Mouse (Mus musculus): ENCODE measurements at regions not wholly inside any gene's neighbourhood (a gene's known extent, or its start where the extent isn't known, plus 50 kb on each side); places are given as distances from the start of the nearest gene placed in this dataset.
"Not testable (repeated sequence)": the region's sequence is repeated elsewhere in the genome, so short reads cannot be mapped to it uniquely, and the experiment has no call there.

DNA sequence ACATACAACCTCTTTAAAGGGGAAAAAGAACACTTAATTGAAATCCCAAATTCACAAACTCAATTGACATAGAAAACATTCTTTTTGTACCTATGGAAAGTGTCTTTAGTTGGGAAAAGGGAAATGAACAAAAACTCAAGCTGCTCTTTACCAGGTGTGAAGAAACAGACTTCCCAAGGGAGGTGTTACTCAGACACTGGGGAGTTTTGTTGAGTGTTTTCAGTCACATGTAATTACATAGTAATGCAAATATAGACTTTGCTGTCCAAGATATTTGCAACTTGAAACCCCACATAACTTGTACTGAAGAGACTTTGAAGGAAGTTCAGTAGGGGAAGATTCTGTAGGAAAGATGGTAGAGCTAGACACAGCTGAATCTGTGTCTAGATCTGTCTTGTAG lies 547.7 kb upstream of the Zfp960 start:
- DNase-seq (ENCODE audit: low spot score) = no peak

DNA sequence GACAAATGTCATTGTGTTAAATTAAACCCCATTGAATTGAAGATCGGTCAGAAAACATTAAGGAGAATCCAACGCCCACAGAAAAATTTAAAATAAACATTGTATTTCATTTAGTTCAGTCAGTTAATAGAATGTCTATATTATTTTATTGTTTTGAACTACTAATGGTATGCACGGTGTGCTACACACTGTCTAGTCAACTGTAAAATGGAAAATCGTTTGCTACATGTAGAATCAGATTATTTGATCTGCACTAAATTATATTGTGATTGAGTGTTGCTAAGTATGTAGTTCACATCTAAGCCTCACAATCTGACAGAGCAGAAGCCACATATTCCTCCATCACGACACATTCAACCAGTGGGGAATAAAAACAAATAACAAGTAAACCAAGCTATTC lies 570.0 kb upstream of the Zfp960 start:
- DNase-seq (ENCODE audit: low spot score) = no peak

DNA sequence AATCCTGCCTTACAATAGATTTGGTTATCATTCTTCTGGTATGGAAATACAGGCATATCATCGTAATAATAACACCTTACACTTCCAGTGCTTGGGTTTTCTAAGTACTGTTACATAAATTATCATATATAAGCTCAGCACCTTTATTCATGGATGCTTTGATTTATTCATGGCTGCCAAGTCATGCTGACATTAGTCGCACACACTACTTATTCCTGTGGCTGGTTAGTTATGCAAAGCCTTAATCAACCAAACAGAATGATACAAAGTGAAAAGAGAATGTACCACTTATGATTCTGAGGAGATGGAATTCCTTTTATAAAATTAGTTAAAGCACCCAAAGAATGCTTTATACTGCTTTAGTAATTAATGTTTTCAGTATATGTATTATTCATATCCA lies 570.4 kb upstream of the Zfp960 start:
- DNase-seq (ENCODE audit: low spot score) = no peak

DNA sequence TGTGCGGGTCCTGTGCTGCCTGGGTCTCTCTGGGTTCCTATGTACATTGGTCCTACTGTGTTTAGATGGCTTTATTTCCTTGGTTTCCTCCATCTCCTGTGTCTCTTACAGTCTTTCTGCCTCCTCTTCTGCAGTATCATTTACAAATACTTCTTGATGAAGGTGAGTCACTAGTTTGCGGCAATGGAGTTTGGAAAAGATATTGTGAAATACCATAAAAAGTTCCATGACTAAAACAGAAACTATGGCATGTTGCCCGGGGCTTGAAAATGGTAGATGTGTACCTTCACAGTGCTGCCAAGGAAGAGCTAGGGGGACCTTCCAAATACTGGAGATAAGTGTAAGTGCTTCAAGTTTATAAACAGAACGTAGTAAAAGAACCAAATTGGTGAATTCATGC lies 571.4 kb upstream of the Zfp960 start:
- no peak for DNase-seq (ENCODE audit: low spot score)

DNA sequence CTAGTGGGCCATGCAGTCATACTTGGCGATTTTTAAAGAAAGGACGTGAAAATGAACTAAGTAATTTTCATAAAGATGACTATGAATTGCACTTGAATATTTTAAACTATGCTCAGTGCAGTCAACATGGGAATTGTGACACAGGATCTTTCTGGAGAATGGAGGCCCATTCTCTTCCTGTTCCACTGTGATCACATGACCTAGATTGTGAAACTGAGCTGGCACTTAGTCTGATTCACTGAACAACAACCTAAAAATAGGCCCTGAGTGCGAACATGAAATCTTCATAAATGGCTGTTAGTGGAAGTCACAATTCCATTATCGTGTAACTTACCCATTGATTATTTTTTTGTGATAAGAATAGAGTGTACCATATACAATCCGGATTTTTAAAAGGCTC lies 577.6 kb upstream of the Zfp960 start:
- DNase-seq (ENCODE audit: low spot score) = no peak

DNA sequence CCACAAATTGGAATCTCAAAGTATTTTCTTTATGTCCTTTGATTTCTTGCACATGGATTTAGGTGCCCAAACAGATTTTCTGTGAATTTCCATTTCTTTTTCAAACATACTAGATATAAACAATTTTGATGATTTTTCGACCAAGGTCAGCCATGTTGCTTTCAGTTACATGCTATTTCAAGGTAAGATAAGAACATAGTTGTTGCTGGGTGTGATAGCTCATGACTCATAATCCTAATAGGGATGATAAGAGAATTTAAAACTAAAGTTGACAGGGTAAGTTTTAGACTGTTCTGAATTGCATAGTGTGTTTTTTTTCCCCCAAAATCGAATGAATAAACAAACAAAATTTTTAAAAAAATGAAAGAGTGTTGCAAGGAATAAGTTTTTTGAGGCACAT lies 579.9 kb upstream of the Zfp960 start:
- DNase-seq (ENCODE audit: low spot score) = no peak

DNA sequence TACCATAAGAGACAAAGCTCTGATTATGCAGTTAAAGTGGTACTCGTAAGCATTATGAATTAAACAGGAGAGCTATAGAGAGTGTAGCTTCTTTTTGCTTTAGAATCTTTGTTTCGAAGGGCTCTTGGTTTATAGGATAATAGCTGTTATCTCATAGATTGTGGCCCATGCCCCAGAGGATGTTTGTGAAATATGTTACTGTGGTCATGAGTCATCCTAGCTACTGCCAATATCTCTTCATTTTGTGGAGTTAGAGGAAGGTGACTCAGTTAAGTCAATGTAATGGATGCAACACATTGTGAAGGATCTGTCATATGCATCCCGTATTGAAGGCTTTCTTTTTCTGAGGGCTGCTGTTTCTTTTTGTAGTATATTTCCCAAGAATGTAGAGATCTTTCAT lies 582.2 kb upstream of the Zfp960 start:
- DNase-seq (ENCODE audit: low spot score) = no peak

DNA sequence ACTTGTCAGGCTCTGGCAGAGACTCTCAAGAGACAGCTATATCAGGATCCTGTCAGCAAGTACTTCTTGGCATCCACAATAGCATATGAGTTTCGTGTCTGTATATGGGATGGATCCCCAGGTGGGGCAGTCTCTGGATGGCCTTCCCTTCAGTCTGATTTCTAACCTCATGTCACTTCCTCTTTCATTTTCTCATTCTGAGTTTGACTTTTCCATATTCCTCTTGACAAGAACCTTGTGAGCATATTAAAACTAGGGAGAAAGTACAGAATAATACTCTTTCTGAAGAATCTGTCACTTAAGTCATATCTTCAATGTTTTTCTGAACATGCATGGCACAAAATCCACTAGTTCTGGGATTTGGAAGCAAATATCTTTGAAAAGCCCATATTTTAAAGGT lies 583.3 kb upstream of the Zfp960 start:
- DNase-seq (ENCODE audit: low spot score) = no peak

DNA sequence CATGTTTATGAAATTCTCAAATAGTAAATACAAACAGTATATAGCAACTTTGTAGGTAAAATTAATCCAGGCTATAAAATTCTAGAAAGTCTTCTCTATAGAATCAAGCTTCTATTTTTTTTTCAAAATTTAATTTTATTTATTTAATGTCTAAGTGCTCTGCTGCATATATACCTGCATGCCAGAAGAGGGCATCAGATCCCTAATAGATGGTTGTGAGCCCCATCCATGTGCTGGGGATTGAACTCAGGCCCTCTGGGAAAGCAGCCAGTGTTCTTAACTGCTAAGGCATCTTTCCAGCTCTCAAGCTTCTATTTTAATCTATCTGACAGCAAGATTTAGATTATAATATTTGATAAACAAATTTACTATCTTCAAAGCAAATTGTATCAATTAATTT lies 602.7 kb upstream of the Zfp960 start:
- DNase-seq (ENCODE audit: low spot score) = no peak

DNA sequence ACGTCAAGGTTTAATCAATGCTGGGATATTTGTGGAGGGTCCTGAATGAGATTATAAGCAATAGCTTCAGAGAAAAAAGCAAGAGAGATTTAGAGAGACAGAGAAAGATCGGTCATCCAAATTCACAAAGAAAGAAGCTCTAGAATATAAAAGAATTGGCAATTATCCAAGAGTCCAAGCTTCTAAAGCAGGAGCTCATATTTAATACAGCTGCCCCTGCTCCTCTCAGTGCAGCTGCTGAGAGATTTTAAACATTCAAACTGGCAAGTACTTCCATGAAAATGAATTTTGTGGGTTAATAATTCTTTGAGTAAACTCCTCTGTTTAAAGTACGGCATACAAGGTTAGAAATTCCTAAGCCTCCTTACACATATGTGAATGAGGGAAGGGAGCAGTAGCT lies 610.8 kb upstream of the Zfp960 start:
- no peak for DNase-seq (ENCODE audit: low spot score)

DNA sequence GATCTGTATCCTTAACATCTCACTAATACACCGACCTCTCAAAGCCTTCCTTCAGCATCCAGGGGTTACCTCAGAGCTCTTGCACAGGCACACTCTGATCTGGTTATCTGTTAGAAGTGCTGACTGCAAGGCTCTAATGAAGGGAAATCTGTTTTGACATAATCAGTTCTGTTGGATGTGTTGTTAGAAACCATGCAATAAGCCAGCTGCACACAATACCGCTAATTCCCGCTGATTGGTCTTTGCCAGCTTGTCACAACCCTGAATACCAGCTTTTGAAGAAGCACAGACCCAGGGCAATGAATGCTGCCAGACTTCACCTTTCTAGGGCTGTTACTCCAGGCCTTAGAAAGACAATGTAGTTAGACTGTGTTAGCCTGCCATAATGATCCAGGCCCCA lies 613.7 kb upstream of the Rgmb start:
- peak; percentile 10 for DNase-seq (ENCODE audit: low spot score)

DNA sequence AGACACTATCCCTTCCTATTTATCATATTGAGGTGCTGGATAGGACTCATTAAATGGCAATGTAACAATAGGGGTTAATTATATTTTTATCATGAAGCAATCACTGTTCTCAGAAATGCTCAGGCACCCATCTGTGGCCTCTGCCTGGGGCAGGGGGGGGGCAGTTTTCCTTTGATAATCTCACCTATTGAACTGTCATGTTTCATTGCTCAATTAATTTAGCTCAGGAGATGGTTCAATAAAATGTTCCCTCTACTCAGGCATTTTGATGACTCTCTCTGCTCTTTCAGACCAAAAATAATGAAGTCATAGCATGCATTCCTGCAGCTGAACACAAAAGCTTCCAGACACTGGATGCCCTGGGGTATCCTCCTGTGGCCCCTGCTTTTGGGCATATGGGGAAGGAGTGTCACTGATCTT lies 564.4 kb upstream of the Rgmb start:
- DNase-seq (ENCODE audit: low spot score) = peak; percentile 5

DNA sequence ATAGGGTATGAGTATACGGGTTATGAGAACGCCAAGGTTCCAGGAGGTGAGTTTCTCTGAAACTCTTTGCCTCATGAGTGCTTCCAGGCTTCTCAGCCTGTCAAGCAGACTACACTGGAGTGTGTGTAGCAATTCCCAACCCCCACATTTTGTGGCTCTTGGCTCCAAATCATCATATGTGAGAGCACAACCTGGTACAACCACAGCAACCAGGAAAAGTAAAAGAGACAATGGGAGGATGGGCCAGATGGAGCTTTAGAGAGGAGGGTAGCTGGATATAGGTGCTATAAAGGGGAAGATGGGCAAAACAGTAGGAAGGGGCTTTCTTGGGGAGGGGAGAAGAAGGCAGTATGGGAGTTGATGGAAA lies 544.0 kb upstream of the Rgmb start:
- DNase-seq (ENCODE audit: low spot score) = not testable (repeated sequence)

DNA sequence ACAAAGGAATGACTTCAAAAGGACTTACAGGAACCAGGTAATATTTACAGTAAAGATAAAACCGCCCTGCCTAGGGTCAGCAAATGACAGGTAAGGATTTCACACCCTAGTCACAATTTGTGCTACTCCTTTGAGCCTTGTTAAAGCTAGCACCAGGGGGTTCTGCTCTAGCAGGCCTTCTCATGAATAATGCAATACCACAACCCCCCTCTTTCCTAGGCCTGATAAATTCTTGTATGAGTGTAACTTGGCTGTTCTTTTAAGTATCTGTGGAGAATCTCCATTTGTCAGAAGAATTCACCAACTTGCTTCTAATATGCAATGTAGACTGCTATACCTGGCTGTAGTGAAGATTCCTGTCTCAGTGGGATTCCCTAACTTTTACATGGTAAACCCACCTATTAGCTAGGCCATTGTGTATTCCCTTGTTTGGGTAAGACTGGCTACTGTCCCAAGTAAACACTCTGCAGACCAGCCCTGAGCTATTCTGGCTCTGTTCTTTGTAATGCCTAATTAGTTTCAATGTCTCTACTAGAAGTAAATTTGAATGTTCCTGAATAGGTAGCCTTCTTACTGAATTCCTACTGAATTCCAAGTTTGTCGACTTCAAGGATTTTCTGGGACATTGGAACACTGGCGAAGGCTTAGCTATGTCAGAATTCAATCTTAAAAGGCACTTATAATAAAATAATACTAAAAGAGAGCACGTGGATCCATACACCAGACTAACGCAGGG lies 543.4 kb upstream of the Rgmb start:
- DNase-seq (ENCODE audit: low spot score) = not testable (repeated sequence)

DNA sequence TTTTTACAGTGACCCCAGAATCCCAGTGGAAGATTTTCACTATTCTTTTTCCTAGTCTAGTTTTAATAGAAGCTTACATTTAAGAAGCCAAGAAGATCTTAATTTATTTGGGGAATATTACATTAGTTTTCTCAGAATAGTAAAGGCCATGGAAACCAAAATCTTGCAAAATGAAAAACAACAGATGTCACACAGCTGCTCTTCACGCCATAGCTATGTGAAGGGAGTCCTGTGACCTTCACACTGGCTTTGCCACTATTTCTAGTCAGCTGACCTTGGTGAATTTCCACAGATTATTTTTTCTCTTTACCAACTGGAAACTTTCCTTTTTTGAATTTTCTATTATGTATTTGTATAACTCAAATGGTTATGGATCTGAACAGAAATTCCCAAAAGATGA lies 542.1 kb upstream of the Rgmb start:
- no peak for DNase-seq (ENCODE audit: low spot score)

DNA sequence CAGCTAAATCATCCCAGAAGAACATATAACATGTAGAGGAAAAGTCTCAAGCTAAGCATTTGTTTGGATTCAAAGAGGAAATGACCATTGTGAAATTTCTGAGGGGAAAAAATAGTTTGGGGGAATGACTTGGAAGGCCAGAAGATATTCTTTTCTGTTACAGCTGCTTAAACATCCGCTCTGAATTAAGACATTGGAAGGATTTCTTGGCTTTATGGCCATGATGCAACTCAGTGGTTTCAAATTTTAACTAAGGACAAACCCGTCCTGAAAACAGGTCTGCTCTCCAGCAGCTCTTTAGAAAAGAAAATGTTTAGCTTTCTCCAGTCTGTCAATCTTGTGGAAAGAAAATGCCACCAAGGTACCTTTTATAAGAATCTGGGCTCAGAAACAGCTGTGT lies 513.2 kb upstream of the Rgmb start:
- DNase-seq (ENCODE audit: low spot score) = no peak

DNA sequence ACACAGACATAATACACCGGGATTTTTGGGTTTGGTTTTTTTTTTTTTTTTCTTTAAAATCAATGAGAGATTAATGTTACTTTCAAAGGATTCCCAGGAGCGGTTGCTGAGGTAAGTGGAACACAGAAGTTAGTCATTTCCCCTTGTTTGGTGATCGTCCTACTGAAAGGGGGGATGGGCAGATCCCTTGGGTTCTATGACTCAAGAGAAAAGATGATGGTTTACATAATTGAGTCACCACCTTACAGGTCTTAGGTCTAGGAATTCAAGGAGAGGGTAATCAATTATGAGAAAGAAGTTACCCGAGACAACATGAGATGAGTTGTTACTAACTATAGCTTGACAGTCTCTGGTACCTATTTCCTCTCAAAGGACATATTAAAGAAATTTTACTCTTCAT lies 511.9 kb upstream of the Rgmb start:
- DNase-seq (ENCODE audit: low spot score) = no peak

DNA sequence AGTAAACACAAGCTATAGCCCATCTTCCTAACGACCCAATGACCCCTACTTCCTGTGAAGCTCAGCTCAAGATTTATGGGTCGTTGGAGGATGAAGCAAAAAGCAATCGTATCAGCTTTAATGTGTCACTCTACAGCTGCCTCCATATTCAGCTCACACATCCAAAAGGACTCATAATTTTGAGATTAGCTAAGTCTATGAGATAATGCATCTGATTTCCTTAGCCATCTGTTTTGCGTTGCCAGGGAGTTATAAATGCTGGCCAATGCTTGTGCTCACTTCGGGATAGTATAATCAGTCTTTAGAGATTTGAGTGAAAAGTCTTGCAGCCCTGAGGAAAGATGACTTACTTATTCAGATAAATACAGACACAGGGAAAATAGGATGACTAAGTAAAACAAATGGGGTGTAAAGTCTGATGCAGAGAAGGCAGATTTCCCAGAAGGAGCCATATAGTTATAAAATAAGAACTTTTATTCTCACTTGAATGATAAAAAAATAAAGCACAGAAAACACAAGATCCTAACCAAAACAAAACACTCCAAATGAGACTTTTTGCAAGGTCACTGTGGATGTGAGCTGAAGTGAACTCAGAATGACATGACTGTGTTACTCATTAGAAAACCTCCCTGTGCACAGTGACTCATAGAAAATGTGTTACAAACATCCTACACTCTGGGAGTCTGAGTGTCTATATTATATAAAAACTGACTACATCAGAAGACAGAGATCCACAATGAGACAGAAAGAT lies 509.1 kb upstream of the Rgmb start:
- DNase-seq (ENCODE audit: low spot score) = peak; percentile 65

DNA sequence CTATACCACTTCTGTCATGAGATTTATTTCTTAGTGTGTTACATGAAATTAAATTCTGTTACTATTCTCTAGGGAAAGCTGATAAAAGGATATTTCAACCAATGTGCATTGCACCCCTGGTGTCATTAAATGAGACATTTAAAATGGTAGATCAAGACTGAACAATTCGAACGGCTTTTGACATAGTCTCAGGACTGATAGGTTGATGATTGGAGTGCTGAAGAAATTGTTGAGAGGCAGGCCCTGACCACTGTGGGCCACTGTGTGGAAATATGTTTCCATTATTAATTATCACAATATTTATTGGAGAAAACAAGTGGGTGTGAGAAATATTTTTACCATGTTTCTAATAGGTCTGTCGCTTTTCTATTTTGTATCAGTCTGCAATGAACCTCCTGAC lies 481.1 kb upstream of the Rgmb start:
- no peak for DNase-seq (ENCODE audit: low spot score)

DNA sequence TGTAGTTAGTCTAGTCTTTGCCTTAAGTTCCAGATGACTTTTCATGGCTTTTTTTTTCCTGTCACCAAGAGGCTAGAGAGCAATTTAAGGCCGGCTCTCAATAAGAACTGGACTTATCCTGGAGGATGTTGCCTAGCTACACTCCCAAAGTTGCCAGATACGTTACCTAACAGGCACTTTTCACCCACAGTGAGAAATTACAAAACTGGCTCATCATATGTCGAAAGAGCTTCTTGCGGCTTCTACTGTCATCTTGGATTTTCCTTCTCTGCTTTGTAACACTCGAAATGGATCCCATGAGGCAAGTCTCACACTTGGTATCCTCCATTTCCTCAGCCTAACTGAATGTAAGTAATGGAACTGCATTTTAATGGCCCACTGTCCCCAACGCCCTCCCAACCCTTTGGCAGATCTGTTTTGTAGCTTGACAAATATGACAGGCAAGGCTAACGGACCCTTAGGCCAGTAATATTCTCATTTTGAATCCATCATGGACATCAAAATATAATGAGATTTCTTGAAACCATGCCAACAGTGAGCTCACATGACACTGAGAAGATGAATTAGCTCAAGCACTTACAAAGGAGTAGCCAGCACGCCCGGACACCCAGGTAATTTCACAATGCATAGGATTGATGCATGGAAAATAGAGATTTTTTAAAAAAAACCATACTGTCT lies 480.5 kb upstream of the Rgmb start:
- DNase-seq (ENCODE audit: low spot score) = no peak

DNA sequence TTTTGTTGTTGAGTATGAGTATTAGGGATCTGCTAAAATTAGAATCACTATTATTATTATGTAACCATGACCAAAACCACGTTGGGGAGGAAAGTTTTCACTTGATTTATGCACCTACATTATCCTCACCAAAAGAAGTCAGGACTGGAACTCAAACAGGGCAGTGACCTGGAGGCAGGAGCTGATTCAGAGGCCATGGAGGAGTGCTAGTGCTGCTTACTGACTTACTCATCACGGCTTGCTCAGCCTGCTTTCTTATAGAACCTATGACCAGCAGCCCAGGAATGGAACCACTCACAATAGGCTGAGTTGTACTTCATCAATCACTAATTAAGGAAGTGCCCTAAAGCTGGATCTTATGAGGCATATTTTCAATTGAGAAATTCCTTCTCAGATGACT lies 470.9 kb upstream of the Rgmb start:
- DNase-seq (ENCODE audit: low spot score) = no peak

DNA sequence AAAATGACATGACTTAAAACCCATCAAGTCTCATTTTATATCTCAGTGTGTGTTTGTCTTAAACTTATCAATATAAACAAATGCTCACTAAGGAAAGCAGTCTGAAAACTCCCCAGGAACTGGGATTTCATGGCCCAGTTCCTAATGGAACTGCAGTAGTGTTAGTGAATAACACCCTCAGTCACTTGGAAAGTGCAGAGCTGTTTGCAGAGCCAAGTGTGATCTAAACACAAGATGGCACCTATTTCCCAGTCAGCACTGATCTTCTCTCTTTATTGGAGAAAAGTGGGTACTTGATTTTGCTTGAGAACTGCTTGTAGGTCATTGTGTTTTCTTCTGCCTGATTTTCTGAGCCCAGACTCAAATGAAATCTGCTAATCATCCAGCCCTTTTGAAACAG lies 467.7 kb upstream of the Rgmb start:
- no peak for DNase-seq (ENCODE audit: low spot score)

All from embryo, embryonic 10 days (tissue).